Mouse (Mus musculus) lung, adult 2 months (tissue): ENCODE data around the gene Acot8.

ENCODE experiments used
- CTCF ChIP-seq: fragments of 200-500 bp; IDR thresholded peaks from 2 replicates; pipeline ENCODE4 v1.5.1; 2011; ENCODE audit warnings: mild to moderate bottlenecking, low read length, control low read depth; ENCODE audit not compliant: insufficient read depth
- POLR2A ChIP-seq: fragments of 200-500 bp; IDR thresholded peaks from 2 replicates; pipeline ENCODE4 v1.6.1; 2011; ENCODE audit warnings: low read depth, mild to moderate bottlenecking, control low read depth, low read length, borderline replicate concordance; ENCODE audit errors: extremely low read depth

- TF ChIP-seq CTCF (peak; percentile 78), POLR2A (no peak; the same call in 1 of the 2 replicates)
These were observed 10.4 kb downstream of the Acot8 start for GRCm38 (mm10) chr2:164794293-164794692.
